Mouse (Mus musculus) hematopoietic stem cell, adult 5-6 weeks (primary cell): ENCODE measurements around the gene Msh4. TPM values are rescaled to one million over a fixed set of nuclear protein-coding genes. Genes with fewer than 3 reads are reported as not detected.
"Not testable (repeated sequence)": the region's sequence is repeated elsewhere in the genome, so short reads cannot be mapped to it uniquely, and the experiment has no call there.

Experiments used
- ATAC-seq, 2 experiments: fragments of 125-278 bp in 1 of 2; replicated peaks in 1 of 2; 2 replicates each; pipeline ENCODE4 v1.8.0; 2016 to 2017; ENCODE audit warnings: inconsistent platforms in 2 of 2, mild to moderate bottlenecking in 2 of 2, moderate number of reproducible peaks in 2 of 2, low read depth in 1 of 2, moderate TSS enrichment in 1 of 2; ENCODE audit not compliant: low FRiP score in 2 of 2, poor library complexity in 2 of 2, severe bottlenecking in 2 of 2, insufficient read depth in 1 of 2, low TSS enrichment in 1 of 2
- total RNA-seq: library from RNA; stranded (forward); fragments of 172-1452, 232-1000 nt; gene quantifications from 2 replicates; pipeline ENCODE4 v1.2.3, GENCODE M21; 2017

Msh4 gene
- total RNA-seq, 1 experiment from 2014 or later: 0.20 TPM

- ATAC-seq: no peak
Measured at GRCm38 (mm10) chr3:153832654-153832945, 73.3 kb downstream of the Msh4 start.

- ATAC-seq: no peak
Measured at GRCm38 (mm10) chr3:153831873-153832653, 73.9 kb downstream of the Msh4 start.

GRCm38 (mm10) chr3:153831014-153831872 is 74.7 kb downstream of the Msh4 start:
- ATAC-seq: peak; percentile 88 to 92

GRCm38 (mm10) chr3:153829788-153830187 is 76.2 kb downstream of the Msh4 start:
- not testable (repeated sequence) for ATAC-seq

- no peak for ATAC-seq
Measured at GRCm38 (mm10) chr3:153826616-153827015, 79.3 kb downstream of the Msh4 start.

- ATAC-seq: no peak
Measured at GRCm38 (mm10) chr3:153825197-153825596, 80.7 kb downstream of the Msh4 start.

GRCm38 (mm10) chr3:153823671-153824515 is 82.0 kb downstream of the Msh4 start:
- peak; percentile 51 to 65 for ATAC-seq

GRCm38 (mm10) chr3:153819438-153819837 is 86.5 kb downstream of the Msh4 start:
- no peak for ATAC-seq

GRCm38 (mm10) chr3:153818723-153819122 is 87.2 kb downstream of the Msh4 start:
- ATAC-seq: no peak

GRCm38 (mm10) chr3:153817376-153817890 is 88.5 kb downstream of the Msh4 start:
- no peak for ATAC-seq

- no peak for ATAC-seq
Measured at GRCm38 (mm10) chr3:153814026-153814425, 91.9 kb downstream of the Msh4 start.

GRCm38 (mm10) chr3:153808406-153808805 is 97.5 kb downstream of the Msh4 start:
- no peak for ATAC-seq

GRCm38 (mm10) chr3:153807444-153808149 is 98.3 kb downstream of the Msh4 start:
- no peak for ATAC-seq

Other genes with a start within 250 kb of the Msh4 start
- gene St6galnac3, start 181.0 kb downstream of the Msh4 start, total RNA-seq: 9.1 and 13.5 TPM in 2 replicates
- not detected in 2 replicates for gene Asb17, start 61.9 kb downstream of the Msh4 start, total RNA-seq
- gene Rabggtb, start 6.9 kb upstream of the Msh4 start, total RNA-seq: 138 and 151 TPM in 2 replicates
- gene Acadm, start 38.5 kb upstream of the Msh4 start, total RNA-seq: 359 and 587 TPM in 2 replicates
- not detected in 2 replicates for gene Slc44a5, start 67.3 kb upstream of the Msh4 start, total RNA-seq